Mouse (Mus musculus) CH12.LX (cell line): ENCODE measurements around the gene Eps8. TPM values are rescaled to one million over a fixed set of nuclear protein-coding genes. Genes with fewer than 3 reads are reported as not detected.
"Not testable (repeated sequence)": the region's sequence is repeated elsewhere in the genome, so short reads cannot be mapped to it uniquely, and the experiment has no call there.

ENCODE experiments used
- DNase-seq: peaks from one replicate; pipeline ENCODE4 v3.0.0-alpha.2; 2013; ENCODE audit errors: extremely low read depth
- H3K27ac ChIP-seq: 2 replicates; pipeline ENCODE4 v1.5.1; 2012; ENCODE audit warnings: low read depth, mild to moderate bottlenecking, control low read depth, moderate library complexity; ENCODE audit not compliant: insufficient read depth
- H3K27me3 ChIP-seq: replicated peaks from 2 replicates; pipeline ENCODE3; 2012; ENCODE audit warnings: inconsistent platforms
- H3K36me3 ChIP-seq, 2 experiments: replicated peaks in 1 of 2; 2 replicates each; pipeline versions ENCODE3 to v1.6.1; 2012; ENCODE audit warnings: inconsistent platforms in 1 of 2, low read length in 1 of 2, mild to moderate bottlenecking in 1 of 2, mixed read lengths in 1 of 2, moderate library complexity in 1 of 2; ENCODE audit not compliant: control insufficient read depth in 1 of 2, insufficient read depth in 1 of 2
- H3K4me1 ChIP-seq, 2 experiments: 2 replicates each; pipeline ENCODE4 v1.6.1; 2012; ENCODE audit warnings: inconsistent platforms in 1 of 2, moderate library complexity in 1 of 2; ENCODE audit not compliant: insufficient read depth in 2 of 2, control insufficient read depth in 1 of 2
- H3K4me2 ChIP-seq: 2 replicates; pipeline ENCODE4 v1.6.1; 2012; ENCODE audit warnings: low read depth, mild to moderate bottlenecking, control low read depth; ENCODE audit not compliant: poor library complexity, insufficient read depth, severe bottlenecking
- H3K4me3 ChIP-seq, 3 experiments: fragments of 150-350 bp in 1 of 3; sonication (generic) in 1 of 3; replicated peaks in 1 of 3; 2 replicates each; pipeline versions ENCODE3 to v1.5.1; 2011 to 2012; ENCODE audit warnings: low read depth in 2 of 3, low read length in 2 of 3, mild to moderate bottlenecking in 2 of 3, moderate library complexity in 2 of 3, control low read depth in 1 of 3, improper control_type of control experiment in 1 of 3, inconsistent platforms in 1 of 3, mixed read lengths in 1 of 3; ENCODE audit not compliant: poor library complexity in 1 of 3
- H3K79me2 ChIP-seq: replicated peaks from 2 replicates; pipeline ENCODE4 v1.6.1; 2012; ENCODE audit warnings: mild to moderate bottlenecking, moderate library complexity; ENCODE audit not compliant: control insufficient read depth, poor library complexity, insufficient read depth, severe bottlenecking; ENCODE audit errors: extremely low read depth
- H3K9ac ChIP-seq: 2 replicates; pipeline ENCODE4 v1.6.1; 2012; ENCODE audit warnings: low read depth, mild to moderate bottlenecking, control low read depth, moderate library complexity; ENCODE audit not compliant: insufficient read depth
- H3K9me3 ChIP-seq: replicated peaks from 2 replicates; pipeline ENCODE3; 2012; ENCODE audit warnings: low read length, inconsistent platforms, mixed read lengths
- CHD1 ChIP-seq: IDR thresholded peaks from 2 replicates; pipeline ENCODE4 v1.6.1; 2012; ENCODE audit warnings: low read depth, low read length, improper control_type of control experiment, inconsistent platforms
- CTCF ChIP-seq, 2 experiments: IDR thresholded peaks in 1 of 2; conservative IDR thresholded peaks in 1 of 2; 2 replicates each; pipeline ENCODE4 v1.5.1; 2011 to 2012; ENCODE audit warnings: low read depth in 2 of 2, low read length in 2 of 2, improper control_type of control experiment in 1 of 2, inconsistent platforms in 1 of 2, mild to moderate bottlenecking in 1 of 2, moderate library complexity in 1 of 2
- ELF1 ChIP-seq: IDR thresholded peaks from 2 replicates; pipeline ENCODE4 v1.6.1; 2014; ENCODE audit warnings: low read depth, mild to moderate bottlenecking, inconsistent platforms, low read length, improper control_type of control experiment
- EP300 ChIP-seq: IDR thresholded peaks from 2 replicates; pipeline ENCODE4 v1.6.1; 2011; ENCODE audit warnings: low read length, improper control_type of control experiment
- ETS1 ChIP-seq: conservative IDR thresholded peaks from 2 replicates; pipeline ENCODE4 v1.6.1; 2012; ENCODE audit warnings: low read depth, mild to moderate bottlenecking, inconsistent platforms, low read length, improper control_type of control experiment, moderate library complexity
- IRF4 ChIP-seq: IDR thresholded peaks from 2 replicates; pipeline ENCODE4 v1.6.1; 2014; ENCODE audit warnings: low read depth, mild to moderate bottlenecking, inconsistent platforms, low read length, improper control_type of control experiment
- JUND ChIP-seq: conservative IDR thresholded peaks from 2 replicates; pipeline ENCODE4 v1.6.1; 2011; ENCODE audit warnings: low read depth, low read length, improper control_type of control experiment
- MXI1 ChIP-seq: IDR thresholded peaks from 2 replicates; pipeline ENCODE4 v1.6.1; 2011; ENCODE audit warnings: mild to moderate bottlenecking, low read depth, low read length, improper control_type of control experiment
- MYC ChIP-seq: IDR thresholded peaks from 2 replicates; pipeline ENCODE4 v1.6.1; 2011; ENCODE audit warnings: low read depth, mild to moderate bottlenecking, improper control_type of control experiment, low read length
- NELFE ChIP-seq: IDR thresholded peaks from 2 replicates; pipeline ENCODE4 v1.6.1; 2011; ENCODE audit warnings: low read depth, low read length, improper control_type of control experiment
- NRF1 ChIP-seq: IDR thresholded peaks from 2 replicates; pipeline ENCODE4 v1.6.1; 2014; ENCODE audit warnings: low read depth, mild to moderate bottlenecking, inconsistent platforms, low read length, improper control_type of control experiment, moderate library complexity
- POLR2A ChIP-seq: IDR thresholded peaks from 2 replicates; pipeline ENCODE4 v1.6.1; 2011; ENCODE audit warnings: low read depth, mild to moderate bottlenecking, improper control_type of control experiment, low read length
- POLR2AphosphoS2 ChIP-seq: IDR thresholded peaks from 2 replicates; pipeline ENCODE4 v1.6.1; 2011; ENCODE audit warnings: low read depth, low read length, improper control_type of control experiment
- RAD21 ChIP-seq: IDR thresholded peaks from 2 replicates; pipeline ENCODE4 v1.6.1; 2011; ENCODE audit warnings: low read depth, mild to moderate bottlenecking, low read length, improper control_type of control experiment, moderate library complexity
- SIN3A ChIP-seq: IDR thresholded peaks from 2 replicates; pipeline ENCODE4 v1.6.1; 2012; ENCODE audit warnings: low read length, improper control_type of control experiment, inconsistent platforms
- SMC3 ChIP-seq: IDR thresholded peaks from 2 replicates; pipeline ENCODE4 v1.6.1; 2011; ENCODE audit warnings: low read depth, low read length, improper control_type of control experiment
- TBP ChIP-seq: conservative IDR thresholded peaks from 2 replicates; pipeline ENCODE4 v1.6.1; 2011; ENCODE audit warnings: low read depth, low read length, improper control_type of control experiment
- USF1 ChIP-seq: IDR thresholded peaks from 2 replicates; pipeline ENCODE4 v1.6.1; 2014; ENCODE audit warnings: low read depth, mild to moderate bottlenecking, inconsistent platforms, low read length, improper control_type of control experiment
- USF2 ChIP-seq: conservative IDR thresholded peaks from 2 replicates; pipeline ENCODE4 v1.6.1; 2011; ENCODE audit warnings: low read depth, low read length, improper control_type of control experiment
- ZC3H11A ChIP-seq: IDR thresholded peaks from 2 replicates; pipeline ENCODE4 v1.6.1; 2012; ENCODE audit warnings: low read depth, mild to moderate bottlenecking, inconsistent platforms, low read length, improper control_type of control experiment
- ZNF384 ChIP-seq: IDR thresholded peaks from 2 replicates; pipeline ENCODE4 v1.6.1; 2012; ENCODE audit warnings: low read depth, low read length, improper control_type of control experiment, inconsistent platforms
- dilution Hi-C: fragments of 300-500 bp; cut with MboI; formaldehyde crosslinking; loops from 2 replicates; pipeline ENCODE4 v1.14.3; 2020; ENCODE audit warnings: low sequenced_read_pairs; ENCODE audit not compliant: extremely low pct_unique_long_range_greater_than_20kb, extremely low pct_ligation_motif_present
- in situ Hi-C: fragments of 300-500 bp; cut with MboI; formaldehyde crosslinking; loops from 3 replicates; pipeline ENCODE4 v1.14.3; 2019; ENCODE audit warnings: low sequenced_read_pairs, low pct_ligation_motif_present, low pct_unique_long_range_greater_than_20kb, mixed read lengths
- polyA plus RNA-seq: library from polyadenylated mRNA; unstranded; fragments of >175 nt; gene quantifications from 2 replicates; pipeline ENCODE4 v1.2.1, GENCODE M21; 2012; ENCODE audit warnings: low read depth; ENCODE audit not compliant: insufficient read length
- total RNA-seq, 2 experiments: library from RNA; depleted of rRNA; stranded (reverse); fragments of 300-350 nt in 1 of 2; fragments of >200 nt in 1 of 2; gene quantifications; 2 replicates each; pipeline ENCODE4 v1.2.3; 2012 to 2014

Eps8 gene
- total and polyA plus RNA-seq, 3 experiments: 2.2 to 7.4 (median 2.2) TPM

GRCm38 (mm10) chr6:137457210-137457609, 197.5 kb downstream of the Eps8 start:
- in situ Hi-C loops: no loop called here
- no peaks in the 10 kb centered on the region for H3K79me2 ChIP-seq
- H3K4me3 ChIP-seq: no peak overlapping the region
- H3K9me3 ChIP-seq: no peaks in the 10 kb centered on the region
- H3K27me3 ChIP-seq: no peaks in the 10 kb centered on the region
- H3K27ac ChIP-seq: no peak overlapping the region
- H3K36me3 ChIP-seq: no peaks in the 10 kb centered on the region
- H3K4me2 ChIP-seq: no peak overlapping the region
- no peak for DNase-seq
- dilution Hi-C loops: no loop called here
- no peak for TF ChIP-seq TBP
- TF ChIP-seq JUND: no peak
- no peak for TF ChIP-seq USF2
- H3K4me1 ChIP-seq: peaks cover 0 to 15% of the 10 kb centered on the region in 2 experiments; a peak in 2 of 4 replicates
- no peak overlapping the region for H3K9ac ChIP-seq

GRCm38 (mm10) chr6:137456064-137456463, 198.6 kb downstream of the Eps8 start:
- H3K36me3 ChIP-seq: no peaks in the 10 kb centered on the region
- in situ Hi-C loops (no loop called here), dilution Hi-C loops (no loop called here)
- H3K27ac ChIP-seq: no peak overlapping the region
- no peak overlapping the region for H3K4me3 ChIP-seq
- no peak overlapping the region for H3K9ac ChIP-seq
- no peaks in the 10 kb centered on the region for H3K27me3 ChIP-seq
- no peak overlapping the region for H3K4me2 ChIP-seq
- H3K4me1 ChIP-seq: peaks cover 0 to 15% of the 10 kb centered on the region in 2 experiments; a peak in 2 of 4 replicates
- H3K79me2 ChIP-seq: no peaks in the 10 kb centered on the region
- TF ChIP-seq NRF1: no peak
- no peak for TF ChIP-seq CTCF (conservative IDR thresholded peaks at IDR 0.05 in 1 of 2, IDR thresholded peaks at IDR 0.05 in 1 of 2; ENCODE audit: low read depth in 2 of 2, low read length in 2 of 2)
- TF ChIP-seq CHD1: no peak
- no peak for TF ChIP-seq USF1
- TF ChIP-seq ETS1: no peak
- no peaks in the 10 kb centered on the region for H3K9me3 ChIP-seq
- DNase-seq: no peak

- H3K4me3 ChIP-seq: no peak overlapping the region
- peaks cover 0 to 15% of the 10 kb centered on the region in 2 experiments; a peak in 2 of 4 replicates for H3K4me1 ChIP-seq
- H3K36me3 ChIP-seq: no peaks in the 10 kb centered on the region
- no peaks in the 10 kb centered on the region for H3K79me2 ChIP-seq
- TF ChIP-seq EP300: no peak
- TF ChIP-seq NELFE: 0 out of 2 replicates have a peak, but pooled peaks have one; percentile 26
- TF ChIP-seq MXI1: no peak
- TF ChIP-seq ELF1: no peak
- peak; percentile 49; the same call in 1 of the 2 replicates for TF ChIP-seq IRF4
- no peak for TF ChIP-seq ZNF384
- peak; percentile 96 for TF ChIP-seq ZC3H11A
- TF ChIP-seq MYC: 0 out of 2 replicates have a peak, but pooled peaks have one; percentile 41
- peak; percentile 99 for TF ChIP-seq RAD21
- TF ChIP-seq USF1: no peak
- no peak for TF ChIP-seq JUND
- peak; percentile 83 to 96 for TF ChIP-seq CTCF (conservative IDR thresholded peaks at IDR 0.05 in 1 of 2, IDR thresholded peaks at IDR 0.05 in 1 of 2; ENCODE audit: low read depth in 2 of 2, low read length in 2 of 2)
- TF ChIP-seq POLR2A: no peak
- peak; percentile 97 for TF ChIP-seq SMC3
- no peak for TF ChIP-seq POLR2AphosphoS2
- TF ChIP-seq SIN3A: peak; percentile 61; the same call in 1 of the 2 replicates
- TF ChIP-seq, all 38 proteins: peak for 8
- in situ Hi-C loops: no loop called here
- Histone ChIP-seq H3K27me3 (no peaks in the 10 kb centered on the region), H3K4me2 (no peak overlapping the region), H3K9me3 (no peaks in the 10 kb centered on the region), H3K27ac (no peak overlapping the region), H3K9ac (no peak overlapping the region)
- dilution Hi-C loops: no loop called here
- DNase-seq: peak; percentile 74
Observed at GRCm38 (mm10) chr6:137455537-137456041, 199.1 kb downstream of the Eps8 start.

- H3K9me3 ChIP-seq, H3K4me2 ChIP-seq, H3K9ac ChIP-seq, H3K27me3 ChIP-seq, H3K27ac ChIP-seq, H3K4me3 ChIP-seq, H3K79me2 ChIP-seq, dilution Hi-C loops, H3K4me1 ChIP-seq, DNase-seq, H3K36me3 ChIP-seq: not testable (repeated sequence)
- in situ Hi-C loops: loop anchor here (10.0 kb wide), 2 partner anchors 199 to 279 kb away; no protein-coding TSS in a partner anchor
Observed at GRCm38 (mm10) chr6:137446116-137446515, 208.6 kb downstream of the Eps8 start.
